Comparison of ENCODE assay signal across 17 mouse cellular contexts in genomic region chr9:45368341-45368901, GRCm38 (mm10). TPM values are rescaled to one million over a fixed set of nuclear protein-coding genes. Genes with fewer than 3 reads are reported as not detected.
DNase-seq lines count a peak whose midpoint lies in the region; ATAC-seq and TF ChIP-seq lines count a peak whose summit lies in the region.
"Had no signal": no experiment of that assay in that cellular context is flagged by ENCODE, and none has a peak within 500 bp of the region (broad histone marks: within the 10 kb centered on the region; RNA-seq: fewer than 3 reads in every experiment).

No protein-coding gene starts in this region.

- intact Hi-C loops in gastrocnemius, adult 2 months (cut with DNase I): no loop called here
- intact Hi-C loops in heart, postnatal 10 days (cut with DNase I): no loop called here
- intact Hi-C loops in left cerebral cortex, postnatal 4 days (cut with DNase I): no loop called here

- no peaks in the 10 kb centered on the region for H3K27me3 ChIP-seq in kidney, embryonic 15.5 days
- H3K27me3 ChIP-seq: embryonic facial prominence, embryonic 15.5 days had no signal

- H3K9ac ChIP-seq in kidney, embryonic 15.5 days: no peak overlapping the region
- H3K9ac ChIP-seq: embryonic facial prominence, embryonic 15.5 days; liver, embryonic 15.5 days had no signal

- H3K4me2 ChIP-seq in kidney, embryonic 15.5 days: no peak overlapping the region
- H3K4me2 ChIP-seq: embryonic facial prominence, embryonic 15.5 days; liver, embryonic 15.5 days had no signal

- H3K4me3 ChIP-seq in kidney, embryonic 15.5 days (replicated peaks): no peak overlapping the region
- H3K4me3 ChIP-seq in gastrocnemius, adult 2 months: 0 out of 2 replicates have a peak overlapping the region, but pooled peaks have one; percentile 11
- H3K4me3 ChIP-seq: embryonic facial prominence, embryonic 15.5 days; liver, embryonic 15.5 days had no signal

- peak; percentile 82 for DNase-seq in adrenal gland, adult 2 months
- DNase-seq in adrenal gland, postnatal 4 days (ENCODE audit: low spot score in 2 of 2): no peak
- no peak for DNase-seq in kidney, postnatal 25 days
- DNase-seq in gastrocnemius, adult 2 months: peak; percentile 67
- DNase-seq in heart, postnatal 10 days: peak; percentile 37 to 45
- no peak for DNase-seq in spleen, postnatal 10 days (ENCODE audit: low spot score in 2 of 2)
- no peak for DNase-seq in left cerebral cortex, postnatal 4 days
- DNase-seq: lung, postnatal 4 days; midbrain, embryonic 14.5 days had no signal

- WGBS in kidney, embryonic 15.5 days: 27% methylated on average over 5 of the region's 5 CpGs

- H3K4me1 ChIP-seq in kidney, embryonic 15.5 days: peaks cover 48% of the 10 kb centered on the region

- TF ChIP-seq CTCF in gastrocnemius, adult 2 months (IDR thresholded peaks at IDR 0.05): no peak

- no peaks in the 10 kb centered on the region for H3K36me3 ChIP-seq in kidney, embryonic 15.5 days
- H3K36me3 ChIP-seq: embryonic facial prominence, embryonic 15.5 days; liver, embryonic 15.5 days had no signal

- H3K9me3 ChIP-seq in kidney, embryonic 15.5 days (replicated peaks): no peaks in the 10 kb centered on the region
- H3K9me3 ChIP-seq: embryonic facial prominence, embryonic 15.5 days; liver, embryonic 15.5 days had no signal

- ATAC-seq in kidney, embryonic 15.5 days (replicated peaks; ENCODE audit: low FRiP score): peak; percentile 54
- ATAC-seq: intestine, postnatal 0 days had no signal

- peak overlapping the region; percentile 69 for H3K27ac ChIP-seq in kidney, embryonic 15.5 days
- H3K27ac ChIP-seq in gastrocnemius, adult 2 months: peak overlapping the region; percentile 85
- H3K27ac ChIP-seq: embryonic facial prominence, embryonic 15.5 days; liver, embryonic 15.5 days had no signal

RNA-seq across cellular contexts. Expression of gene Fxyd6, which starts 1.6 kb away (rescaled TPM):
- 100 to 1,000 TPM; 201 to 299 TPM for total RNA-seq in adrenal gland, adult 2 months (2021)
- polyA plus RNA-seq in adrenal gland, adult 2 months (2012; rRNA removed): 191 and 211 TPM in 2 replicates
- 100 to 1,000 TPM; 123 to 137 TPM for total RNA-seq in adrenal gland, postnatal 4 days (2021)
- polyA plus RNA-seq in kidney, embryonic 15.5 days (2015; fragmentation: Nextera tagmentation; extraction: Ambion mirVana): 178 and 187 TPM in 2 replicates
- total RNA-seq in gastrocnemius, adult 2 months (2021): 10 to 100 TPM; 26.7 to 84.7 TPM
- 10 to 100 TPM; 25.5 to 31.0 TPM for total RNA-seq in heart, postnatal 10 days (2021)
- total RNA-seq in left cerebral cortex, postnatal 4 days (2021): 100 to 1,000 TPM; 368 to 407 TPM

RNA-seq across cellular contexts. Expression of gene Fxyd2, which starts 31.0 kb away (rescaled TPM):
- 1 to 10 TPM; 5.0 to 5.2 TPM for total RNA-seq in adrenal gland, adult 2 months (2021)
- 11.7 and 13.8 TPM in 2 replicates for polyA plus RNA-seq in adrenal gland, adult 2 months (2012; rRNA removed)
- total RNA-seq in adrenal gland, postnatal 4 days (2021): 100 to 1,000 TPM in 1 of 2 experiments, 1 to 10 TPM in 1; 8.6 to 119 TPM
- polyA plus RNA-seq in kidney, embryonic 15.5 days (2015; fragmentation: Nextera tagmentation; extraction: Ambion mirVana): 451 and 476 TPM in 2 replicates
- total RNA-seq in gastrocnemius, adult 2 months (2021): 1 to 10 TPM in 1 of 2 experiments, under 1 TPM in 1; 0.82 to 1.7 TPM
- total RNA-seq in heart, postnatal 10 days (2021): under 1 TPM; 0.60 to 0.92 TPM
- total RNA-seq in left cerebral cortex, postnatal 4 days (2021): 1 to 10 TPM; 6.7 to 7.0 TPM

RNA-seq across cellular contexts. Expression of gene Tmprss13, which starts 49.5 kb away (rescaled TPM):
- total RNA-seq in adrenal gland, adult 2 months (2021): under 1 TPM; 0.26 to 0.73 TPM
- polyA plus RNA-seq in adrenal gland, adult 2 months (2012; rRNA removed): 0.15 and 0.31 TPM in 2 replicates
- under 1 TPM; 0.17 to 0.28 TPM for total RNA-seq in adrenal gland, postnatal 4 days (2021)
- polyA plus RNA-seq in kidney, embryonic 15.5 days (2015; fragmentation: Nextera tagmentation; extraction: Ambion mirVana): 0.23 and 0.38 TPM in 2 replicates
- total RNA-seq in gastrocnemius, adult 2 months (2021): under 1 TPM; 0.48 to 0.73 TPM
- 1 to 10 TPM in 1 of 2 experiments, under 1 TPM in 1; 0.50 to 1.3 TPM for total RNA-seq in heart, postnatal 10 days (2021)
- total RNA-seq in left cerebral cortex, postnatal 4 days (2021): not detected
- total RNA-seq: layer of hippocampus, postnatal 10 days; left cerebral cortex, postnatal 36 days had no signal
- polyA plus RNA-seq: cerebellum, adult 2 months; liver, embryonic 15.5 days; neural tube, embryonic 11.5 days had no signal

RNA-seq across cellular contexts. Expression of gene Dscaml1, which starts 58.0 kb away (rescaled TPM):
- 1 to 10 TPM in 1 of 2 experiments, under 1 TPM in 1; 0.55 to 1.3 TPM for total RNA-seq in adrenal gland, adult 2 months (2021)
- 2.9 and 4.1 TPM in 2 replicates for polyA plus RNA-seq in adrenal gland, adult 2 months (2012; rRNA removed)
- 1 to 10 TPM; 2.3 to 2.5 TPM for total RNA-seq in adrenal gland, postnatal 4 days (2021)
- 0.13 and 0.30 TPM in 2 replicates for polyA plus RNA-seq in kidney, embryonic 15.5 days (2015; fragmentation: Nextera tagmentation; extraction: Ambion mirVana)
- not detected for total RNA-seq in gastrocnemius, adult 2 months (2021)
- not detected for total RNA-seq in heart, postnatal 10 days (2021)
- 10 to 100 TPM; 46.6 to 49.1 TPM for total RNA-seq in left cerebral cortex, postnatal 4 days (2021)

Comparison
In these comparisons a context has a peak if more than half of its experiments do, and no peak if none do; other contexts are left out.
1. DNase-seq: peak in adrenal gland, adult 2 months (single experiment), gastrocnemius, adult 2 months (single experiment) and heart, postnatal 10 days (2 of 2); none in adrenal gland, postnatal 4 days (0 of 2), kidney, postnatal 25 days (0 of 2), spleen, postnatal 10 days (0 of 2) and left cerebral cortex, postnatal 4 days (single experiment).